Mouse (Mus musculus) WW6 (cell line): ENCODE measurements around the gene Jmjd1c.

Experiments
- DNase-seq: peaks from one replicate; pipeline ENCODE4 v3.0.0-alpha.2; 2013; ENCODE audit warnings: low read depth, low spot score

Jmjd1c gene

GRCm38 (mm10) chr10:67126859-67127758 lies 31.2 kb downstream of the Jmjd1c start:
- no peak for DNase-seq

GRCm38 (mm10) chr10:67129531-67129930 lies 33.6 kb downstream of the Jmjd1c start:
- no peak for DNase-seq

GRCm38 (mm10) chr10:67131709-67132108 lies 35.8 kb downstream of the Jmjd1c start:
- DNase-seq: no peak

DNA sequence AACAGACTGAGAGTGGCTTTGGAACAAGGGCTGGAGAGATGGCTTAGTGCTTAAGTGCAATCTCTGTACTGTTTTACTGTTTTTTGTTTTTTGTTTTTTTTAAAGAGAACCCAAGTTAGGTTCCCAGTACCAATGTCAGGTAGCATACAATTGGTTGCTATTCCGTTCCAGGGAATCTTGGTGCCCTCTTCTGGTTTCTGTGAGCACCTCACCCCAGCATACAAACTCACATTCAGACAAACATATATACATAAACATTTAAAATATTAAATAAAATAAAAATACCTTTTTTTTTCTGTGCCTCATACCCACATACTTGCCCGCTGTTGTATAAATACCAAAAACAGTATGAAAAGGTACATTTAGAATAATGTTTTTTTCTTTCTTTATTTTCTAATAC lies 38.4 kb downstream of the Jmjd1c start:
- DNase-seq: no peak

- DNase-seq: no peak
Observed at GRCm38 (mm10) chr10:67137437-67137836, 41.5 kb downstream of the Jmjd1c start.

- DNase-seq: no peak
Observed at GRCm38 (mm10) chr10:67143661-67144060, 47.7 kb downstream of the Jmjd1c start.

GRCm38 (mm10) chr10:67144269-67144668 lies 48.3 kb downstream of the Jmjd1c start:
- no peak for DNase-seq

- DNase-seq: no peak
Observed at GRCm38 (mm10) chr10:67145623-67146022, 49.7 kb downstream of the Jmjd1c start.

DNA sequence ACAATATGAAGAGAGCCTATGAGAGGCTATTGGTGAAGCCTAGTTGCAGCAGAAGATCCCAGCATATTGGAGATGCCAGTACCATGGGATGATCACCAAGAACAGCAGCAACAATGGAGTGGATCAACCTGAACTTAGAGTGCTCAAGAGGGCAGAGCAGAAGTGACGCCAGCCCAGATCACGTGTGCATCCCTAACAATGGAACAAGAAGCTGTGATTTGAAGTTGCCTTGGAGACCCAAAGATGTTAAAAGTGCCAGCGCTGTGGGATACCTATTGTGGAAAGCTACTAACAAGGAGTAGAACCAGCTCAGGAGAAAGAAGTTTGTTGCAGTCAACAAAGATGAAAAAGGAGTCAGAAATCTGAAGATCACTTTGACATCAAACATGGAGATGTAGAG lies 55.8 kb downstream of the Jmjd1c start:
- DNase-seq: no peak

DNA sequence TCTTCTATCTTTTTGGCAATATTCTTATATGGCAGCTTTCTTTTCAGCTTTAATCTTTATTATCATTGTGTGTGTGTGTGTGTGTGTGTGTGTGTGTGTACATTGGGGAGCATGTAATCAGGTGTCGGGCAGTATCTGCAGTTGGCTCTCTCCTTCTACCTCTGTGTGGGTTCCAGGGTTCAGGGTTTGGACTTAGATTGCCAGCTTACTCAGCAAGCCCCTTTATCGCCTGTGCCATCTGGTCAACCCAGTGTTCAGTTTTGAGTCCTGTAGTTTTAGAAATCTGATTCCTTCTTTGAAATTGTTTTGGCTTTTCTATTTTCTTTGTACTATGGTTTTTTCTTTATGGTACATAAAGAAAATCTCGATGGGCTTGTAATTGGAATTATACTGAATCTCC lies 58.7 kb downstream of the Jmjd1c start:
- no peak for DNase-seq

DNA sequence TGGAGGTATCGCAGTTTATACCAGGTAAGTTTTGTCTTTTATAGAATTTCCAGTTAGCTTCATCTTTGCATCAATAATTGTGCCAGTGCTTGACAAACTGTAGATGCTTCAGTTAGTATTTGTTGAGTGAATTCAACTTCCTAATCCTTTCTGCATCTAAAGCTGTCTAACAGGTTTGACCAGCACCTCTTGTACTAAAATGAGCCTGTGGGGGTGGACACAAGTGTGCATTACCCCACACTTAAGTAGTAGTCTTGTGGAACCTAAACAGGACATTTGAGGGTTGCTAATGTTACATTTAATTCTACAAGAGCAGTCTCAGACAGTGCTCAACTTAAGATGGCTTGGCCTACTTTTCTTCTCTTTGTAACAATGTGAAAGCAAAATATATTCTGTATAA lies 78.1 kb downstream of the Jmjd1c start:
- no peak for DNase-seq

- no peak for DNase-seq
Observed at GRCm38 (mm10) chr10:67176031-67176430, 80.1 kb downstream of the Jmjd1c start.

GRCm38 (mm10) chr10:67176932-67177331 lies 81.0 kb downstream of the Jmjd1c start:
- no peak for DNase-seq

DNA sequence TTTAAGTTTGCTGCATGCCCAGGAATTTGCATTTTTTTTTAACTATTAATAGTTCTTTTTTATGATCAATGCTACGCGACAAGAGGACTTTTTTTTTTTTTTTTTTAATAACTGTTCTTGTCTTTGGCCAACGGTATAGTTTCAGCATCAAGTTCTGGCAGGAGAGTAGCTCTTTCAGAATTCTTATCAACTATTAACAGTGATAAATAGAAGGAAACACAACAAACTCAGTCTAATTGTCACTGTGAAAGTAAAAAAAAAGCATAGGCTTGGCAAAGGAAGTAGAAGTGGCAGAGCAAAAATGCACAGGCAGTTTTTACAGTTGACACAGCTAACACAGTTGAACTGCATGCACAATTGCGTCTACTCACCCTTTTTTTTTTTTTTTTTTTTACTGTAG lies 81.5 kb downstream of the Jmjd1c start:
- DNase-seq: no peak

DNA sequence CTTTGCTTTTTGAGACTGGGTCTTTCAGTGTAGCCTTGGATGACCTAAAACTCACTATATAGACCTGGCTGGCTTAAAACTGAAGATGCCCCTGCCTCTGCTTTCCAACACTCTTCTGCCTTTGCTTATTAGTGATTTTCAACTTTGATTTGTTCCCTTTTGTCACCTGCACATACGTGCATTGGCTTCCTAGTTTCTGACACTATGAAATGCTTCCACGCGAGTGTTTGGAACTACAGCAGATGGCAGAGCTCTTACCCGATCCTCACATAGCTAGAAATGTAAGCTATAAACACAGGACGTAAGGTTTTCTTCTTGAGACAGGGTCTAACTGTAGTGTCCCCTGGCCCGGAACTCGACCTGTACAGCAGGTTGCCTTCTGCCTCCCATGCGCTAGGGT lies 84.1 kb downstream of the Jmjd1c start:
- DNase-seq: no peak

DNA sequence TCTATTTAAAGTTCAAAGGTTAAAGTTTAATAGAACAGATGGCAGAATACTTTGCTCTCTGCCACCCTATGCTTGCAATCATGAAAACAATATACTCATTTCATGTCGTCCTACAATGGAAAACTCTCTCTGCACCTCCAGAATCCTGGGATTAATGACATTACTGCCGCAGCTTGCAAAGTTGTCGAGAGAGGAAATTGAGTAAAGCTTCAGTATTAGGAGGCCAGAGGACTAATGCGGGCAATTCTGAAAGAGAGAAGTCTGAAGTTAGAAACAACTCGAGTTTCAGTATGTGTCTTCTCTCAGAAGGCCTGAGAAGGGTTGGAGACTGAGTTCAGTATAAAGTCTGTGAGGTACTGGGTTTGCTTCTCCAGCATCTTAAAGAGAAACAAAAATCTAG lies 84.9 kb downstream of the Jmjd1c start:
- DNase-seq: no peak

GRCm38 (mm10) chr10:67182651-67183050 lies 86.7 kb downstream of the Jmjd1c start:
- DNase-seq: no peak

- DNase-seq: no peak
Observed at GRCm38 (mm10) chr10:67183086-67183485, 87.2 kb downstream of the Jmjd1c start.

DNA sequence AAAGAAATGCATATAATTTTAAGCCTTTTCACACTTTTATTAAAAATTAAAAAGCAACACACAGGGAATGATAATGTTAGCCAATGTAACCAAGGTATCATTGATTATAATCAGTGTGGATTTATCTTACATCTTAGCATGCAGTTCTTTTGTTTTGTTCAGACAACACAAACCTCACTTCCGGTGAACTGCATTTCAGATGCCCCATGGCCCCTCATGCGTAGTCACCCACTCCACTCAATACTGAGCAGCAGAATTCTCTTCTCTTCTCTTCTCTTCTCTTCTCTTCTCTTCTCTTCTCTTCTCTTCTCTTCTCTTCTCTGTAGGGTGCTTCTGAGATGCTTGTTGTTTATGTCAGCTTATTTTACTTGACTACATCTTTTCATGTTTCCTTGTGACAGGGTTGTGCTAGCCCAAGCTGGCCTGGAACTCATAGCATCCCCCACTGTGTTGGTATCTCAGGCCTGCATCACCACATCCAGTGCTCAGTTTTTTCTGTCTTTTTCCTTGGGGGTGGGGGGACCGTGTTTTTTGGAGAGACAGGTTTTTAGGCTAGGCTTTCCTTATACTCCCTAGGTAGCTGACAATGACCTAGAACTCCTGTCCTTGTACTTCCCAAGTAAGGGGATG lies 88.6 kb downstream of the Jmjd1c start:
- no peak for DNase-seq

GRCm38 (mm10) chr10:67185491-67186081 lies 89.7 kb downstream of the Jmjd1c start:
- no peak for DNase-seq

DNA sequence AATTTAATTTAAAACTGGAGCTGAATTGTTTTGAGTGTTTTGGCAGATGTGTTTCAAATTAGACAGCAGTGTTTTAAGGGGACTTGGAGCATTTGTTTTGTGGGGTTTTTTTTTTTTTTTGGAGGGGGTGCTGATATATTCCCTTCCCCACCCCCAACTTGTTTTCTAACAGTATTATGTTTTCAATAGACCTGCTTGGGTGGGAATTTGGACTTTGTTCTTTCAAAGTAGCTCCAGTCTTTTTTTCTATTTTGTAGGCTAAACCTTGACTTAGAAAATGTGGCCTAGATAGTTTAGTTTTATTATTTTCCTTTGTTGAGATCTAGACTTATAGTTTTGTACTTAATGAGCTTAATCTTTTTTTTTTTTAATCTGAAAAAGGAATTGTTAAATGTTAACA lies 90.6 kb downstream of the Jmjd1c start:
- no peak for DNase-seq

DNA sequence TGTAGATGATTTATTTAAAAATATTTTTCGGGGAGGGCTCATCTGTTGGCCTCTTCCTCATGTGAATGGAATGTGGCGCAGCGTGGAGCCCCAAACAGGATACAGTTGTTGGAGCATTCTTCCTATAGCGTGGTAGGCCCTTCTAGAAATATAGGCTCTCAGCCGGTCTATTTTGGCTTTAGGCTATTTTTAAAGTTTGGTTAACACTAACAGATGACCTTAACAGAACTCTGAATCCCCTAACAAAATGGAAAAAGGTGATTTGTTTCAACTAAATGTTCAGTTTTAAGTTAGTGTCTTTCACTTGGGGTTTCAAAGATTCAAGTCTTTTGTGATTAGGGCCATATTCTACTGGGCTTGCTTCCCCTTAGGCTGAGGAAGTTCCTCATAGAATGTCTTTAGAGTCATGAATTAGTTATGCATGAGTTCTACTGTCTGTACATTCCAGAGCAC lies 91.1 kb downstream of the Jmjd1c start:
- no peak for DNase-seq

DNA sequence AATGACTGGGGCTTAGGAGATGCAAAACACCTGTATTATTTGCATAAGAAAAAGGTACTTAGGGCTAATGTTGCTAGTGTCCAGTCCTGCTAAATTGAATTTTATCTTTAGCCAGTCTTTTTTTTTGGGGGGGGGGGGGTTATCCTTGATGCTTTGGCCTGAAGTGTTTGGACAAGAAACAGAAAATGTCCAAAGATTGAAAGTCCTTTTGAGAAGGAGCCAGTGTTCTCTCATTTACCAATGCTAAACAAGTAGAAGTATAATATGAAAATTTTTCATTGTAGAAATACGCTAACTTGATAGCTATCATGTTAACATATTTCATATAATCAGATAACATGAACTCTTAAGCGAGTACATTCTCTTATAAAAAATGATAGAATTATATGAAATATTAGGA lies 92.0 kb downstream of the Jmjd1c start:
- no peak for DNase-seq
